Mouse (Mus musculus): ENCODE data around the gene Papola. TPM values are rescaled to one million over a fixed set of nuclear protein-coding genes. Genes with fewer than 3 reads are reported as not detected.

Gene Papola
- total RNA-seq, 2 experiments from 2014 or later = 61.5 to 69.4 TPM

- intact Hi-C loops (cut with DNase I) = loop anchor here (5.0 kb wide), 1 partner anchor 203 kb away; no protein-coding TSS in a partner anchor
Measured at GRCm38 (mm10) chr12:105854639-105855038, 70.1 kb downstream of the Papola start.

GRCm38 (mm10) chr12:105857902-105858640 lies 73.6 kb downstream of the Papola start:
- intact Hi-C loops (cut with DNase I) = no loop called here
- no peak for DNase-seq

More at GRCm38 (mm10) chr12:105854639-105855038, 70.1 kb downstream of the Papola start:
- no peak for DNase-seq

- DNase-seq = no peak
- intact Hi-C loops (cut with DNase I) = no loop called here
Measured at GRCm38 (mm10) chr12:105862072-105862471, 77.6 kb downstream of the Papola start.

GRCm38 (mm10) chr12:105862607-105863006 lies 78.1 kb downstream of the Papola start:
- intact Hi-C loops (cut with DNase I) = no loop called here

GRCm38 (mm10) chr12:105863436-105863835 lies 78.9 kb downstream of the Papola start:
- intact Hi-C loops (cut with DNase I) = no loop called here

More at GRCm38 (mm10) chr12:105862607-105863006, 78.1 kb downstream of the Papola start:
- no peak for DNase-seq

GRCm38 (mm10) chr12:105867646-105868045 lies 83.2 kb downstream of the Papola start:
- intact Hi-C loops (cut with DNase I) = no loop called here
- DNase-seq = no peak

More at GRCm38 (mm10) chr12:105863436-105863835, 78.9 kb downstream of the Papola start:
- DNase-seq = no peak

GRCm38 (mm10) chr12:105869242-105869641 lies 84.7 kb downstream of the Papola start:
- intact Hi-C loops (cut with DNase I) = no loop called here
- DNase-seq = no peak

GRCm38 (mm10) chr12:105869696-105870095 lies 85.2 kb downstream of the Papola start:
- intact Hi-C loops (cut with DNase I) = no loop called here
- no peak for DNase-seq

- intact Hi-C loops (cut with DNase I) = no loop called here
- no peak for DNase-seq
Measured at GRCm38 (mm10) chr12:105873283-105873682, 88.8 kb downstream of the Papola start.

- intact Hi-C loops (cut with DNase I) = no loop called here
- DNase-seq = no peak
Measured at GRCm38 (mm10) chr12:105875112-105875511, 90.6 kb downstream of the Papola start.

- intact Hi-C loops (cut with DNase I) = no loop called here
Measured at GRCm38 (mm10) chr12:105876521-105876920, 92.0 kb downstream of the Papola start.

GRCm38 (mm10) chr12:105876931-105877330 lies 92.4 kb downstream of the Papola start:
- intact Hi-C loops (cut with DNase I) = no loop called here
- DNase-seq = no peak

More at GRCm38 (mm10) chr12:105876521-105876920, 92.0 kb downstream of the Papola start:
- DNase-seq = no peak

GRCm38 (mm10) chr12:105878746-105879145 lies 94.3 kb downstream of the Papola start:
- DNase-seq = no peak
- intact Hi-C loops (cut with DNase I) = no loop called here

GRCm38 (mm10) chr12:105883799-105884514 lies 99.5 kb downstream of the Papola start:
- intact Hi-C loops (cut with DNase I) = no loop called here
- DNase-seq = no peak

GRCm38 (mm10) chr12:105884515-105885323 lies 100.2 kb downstream of the Papola start:
- intact Hi-C loops (cut with DNase I) = no loop called here
- DNase-seq = no peak

Small RNA genes within 50 kb of the gene (microRNA-seq; reads per million reads assigned to microRNA genes)
- 0 reads per million in 2 experiments for gene Gm22120

Other genes with a start within 250 kb of the Papola start
- gene Bdkrb2, start 221.5 kb upstream of the Papola start, total RNA-seq (2021) = under 1 TPM; 0.52 to 0.66 TPM
- under 1 TPM in 1 of 2 experiments, not detected in 1; 0.20 TPM for gene Bdkrb1, start 181.6 kb upstream of the Papola start, total RNA-seq (2021)
- gene Gskip, start 99.9 kb upstream of the Papola start, total RNA-seq (2021) = 1 to 10 TPM; 5.1 to 5.6 TPM
- 10 to 100 TPM; 15.0 to 16.7 TPM for gene Atg2b, start 99.5 kb upstream of the Papola start, total RNA-seq (2021)
- gene Ak7, start 78.7 kb upstream of the Papola start, total RNA-seq (2021) = not detected
- gene Vrk1, start 225.5 kb downstream of the Papola start, total RNA-seq (2021) = 1 to 10 TPM; 3.2 to 4.0 TPM